Mouse (Mus musculus) spleen, postnatal 36 days (tissue): Measurements from ENCODE around the gene Dscaml1.

Source experiments
- DNase-seq, 2 experiments: peaks; one replicate each; pipeline ENCODE4 v3.0.0; 2022; ENCODE audit warnings: low spot score in 2 of 2, mixed read lengths in 1 of 2

The Dscaml1 gene

DNA sequence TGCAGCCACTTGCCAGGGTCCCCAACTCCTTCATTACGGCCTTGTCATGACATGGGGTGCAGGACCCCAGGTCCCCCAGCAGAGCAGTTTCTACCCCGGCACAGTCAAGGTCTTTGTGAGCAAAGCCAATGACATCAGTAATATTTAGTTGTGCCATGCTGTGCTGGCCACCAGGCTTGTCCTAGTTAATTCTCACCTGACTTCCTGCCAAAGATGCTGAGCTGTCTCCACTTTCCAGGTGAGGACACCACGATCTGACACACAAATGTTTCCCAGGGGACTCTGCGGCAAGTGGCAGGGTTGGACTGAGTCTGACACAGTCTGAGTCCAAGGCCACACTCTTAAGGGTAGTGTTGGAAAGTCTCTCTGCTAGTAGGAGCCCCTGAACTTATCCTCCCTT is at the start of gene Dscaml1:
Dscaml1 (plus strand) TSS at position 173 of the 400 bp plus-strand sequence.
- no peak for DNase-seq

- DNase-seq: no peak
These were observed 49.5 kb upstream of the Dscaml1 start for GRCm38 (mm10) chr9:45376883-45377282.

DNA sequence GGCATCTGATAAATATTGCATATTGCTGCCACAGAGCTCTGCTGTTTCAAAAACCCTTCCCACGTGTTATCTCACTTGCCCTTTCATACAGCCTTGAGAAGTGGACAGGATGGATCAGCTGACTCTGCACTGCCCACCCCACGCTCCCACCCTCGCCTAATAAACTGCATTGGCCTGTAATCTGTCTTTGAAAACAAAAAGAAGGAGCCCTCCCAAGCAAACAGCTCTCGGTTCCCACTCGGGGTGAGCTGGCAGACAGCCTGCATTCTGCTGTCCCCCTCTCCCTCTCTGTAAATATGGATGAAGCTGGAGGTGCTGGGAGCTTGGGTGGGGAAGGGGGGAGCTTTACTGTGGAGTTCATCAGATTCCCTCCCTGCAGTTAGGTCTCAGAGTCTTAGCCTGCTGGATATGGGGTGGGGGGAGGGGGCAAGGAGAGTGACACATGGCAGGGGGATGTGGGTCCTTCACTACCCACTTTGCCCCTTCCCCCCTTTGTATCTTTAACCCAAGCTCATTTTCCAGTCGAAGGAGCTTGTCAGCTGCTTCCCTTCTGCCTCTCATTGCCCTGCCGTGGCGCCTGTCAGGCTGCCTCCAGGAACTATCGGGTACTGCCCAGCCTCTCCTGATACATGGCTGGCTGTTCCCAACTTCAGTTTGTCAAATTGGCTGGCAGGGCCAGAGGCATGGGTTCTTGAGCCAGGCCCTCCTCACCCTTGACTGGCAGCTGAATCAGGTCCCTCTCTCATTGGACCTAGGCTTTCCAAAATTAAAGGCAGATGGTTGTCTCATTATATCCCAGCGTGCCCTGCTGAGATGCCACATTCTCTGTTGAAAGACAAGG is 45.8 kb upstream of the Dscaml1 start:
- DNase-seq: no peak

GRCm38 (mm10) chr9:45382336-45382735 is 44.1 kb upstream of the Dscaml1 start:
- DNase-seq: no peak

DNA sequence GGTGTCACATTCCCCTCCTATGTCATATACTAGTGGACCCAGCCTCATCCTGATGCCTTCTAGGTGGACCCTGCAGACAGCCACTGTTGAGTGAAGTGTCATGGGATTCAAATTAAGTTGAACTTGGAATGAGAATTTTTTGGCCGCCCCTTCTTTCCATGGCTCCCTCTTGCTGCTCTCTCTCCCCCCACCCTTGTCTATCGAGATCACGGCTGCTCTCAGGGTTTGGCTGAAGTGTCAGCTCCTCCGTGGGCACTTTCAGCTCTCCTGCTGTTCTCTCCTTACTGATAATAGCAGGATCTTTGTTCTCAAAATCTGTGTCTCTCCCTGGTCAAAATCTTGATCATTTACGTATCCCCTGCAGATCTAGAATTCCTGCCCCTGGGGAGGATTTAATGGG is 43.6 kb upstream of the Dscaml1 start:
- no peak for DNase-seq

GRCm38 (mm10) chr9:45383883-45384282 is 42.5 kb upstream of the Dscaml1 start:
- no peak for DNase-seq

GRCm38 (mm10) chr9:45386698-45387097 is 39.7 kb upstream of the Dscaml1 start:
- no peak for DNase-seq

- peak; percentile 76 to 82 for DNase-seq
These were observed 37.9 kb upstream of the Dscaml1 start for GRCm38 (mm10) chr9:45388385-45388994.

- no peak for DNase-seq
These were observed 36.8 kb upstream of the Dscaml1 start for GRCm38 (mm10) chr9:45389596-45389995.

DNA sequence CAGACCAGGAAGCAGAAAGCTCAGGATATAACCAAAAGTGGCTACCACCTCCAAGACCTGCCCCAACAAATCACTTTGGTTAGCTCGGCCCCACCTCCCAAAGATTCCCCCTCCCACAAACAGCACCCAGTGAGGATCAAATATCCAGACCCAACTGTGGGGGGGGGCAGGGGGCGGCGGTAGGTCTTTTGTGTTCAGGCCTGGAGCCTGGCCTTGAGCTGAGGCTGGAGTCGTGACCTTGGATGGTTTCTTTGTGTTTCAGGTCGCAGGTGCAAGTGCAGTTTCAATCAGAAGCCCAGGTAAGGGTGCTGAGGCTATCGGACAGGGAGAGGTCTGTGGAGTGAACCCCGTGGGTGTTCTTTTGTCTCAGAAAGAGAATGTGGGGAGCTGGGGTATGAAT is 35.1 kb upstream of the Dscaml1 start:
- DNase-seq: no peak

DNA sequence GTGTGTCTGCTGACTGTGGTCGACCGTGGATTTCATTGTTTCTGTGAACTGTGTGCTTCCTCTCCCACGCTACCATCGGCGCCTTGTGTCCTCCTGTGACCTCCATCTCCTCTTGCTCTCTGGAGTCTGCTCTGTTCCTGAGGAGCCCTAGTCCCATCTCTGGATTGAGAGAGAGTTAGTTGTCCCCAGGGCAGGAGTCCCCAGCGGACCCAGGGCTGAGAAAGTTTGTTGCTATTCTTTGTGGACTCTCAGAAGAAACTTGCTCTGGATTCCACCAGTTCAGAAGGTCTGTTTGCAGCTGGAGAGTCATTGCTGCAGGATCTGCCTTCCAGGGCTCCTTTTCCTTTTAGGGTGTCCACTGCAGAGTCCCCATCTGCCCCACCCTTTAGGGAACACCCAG is 31.2 kb upstream of the Dscaml1 start:
- DNase-seq: no peak

GRCm38 (mm10) chr9:45395796-45396195 is 30.6 kb upstream of the Dscaml1 start:
- no peak for DNase-seq

- no peak for DNase-seq
These were observed 28.1 kb upstream of the Dscaml1 start for GRCm38 (mm10) chr9:45398336-45398735.

DNA sequence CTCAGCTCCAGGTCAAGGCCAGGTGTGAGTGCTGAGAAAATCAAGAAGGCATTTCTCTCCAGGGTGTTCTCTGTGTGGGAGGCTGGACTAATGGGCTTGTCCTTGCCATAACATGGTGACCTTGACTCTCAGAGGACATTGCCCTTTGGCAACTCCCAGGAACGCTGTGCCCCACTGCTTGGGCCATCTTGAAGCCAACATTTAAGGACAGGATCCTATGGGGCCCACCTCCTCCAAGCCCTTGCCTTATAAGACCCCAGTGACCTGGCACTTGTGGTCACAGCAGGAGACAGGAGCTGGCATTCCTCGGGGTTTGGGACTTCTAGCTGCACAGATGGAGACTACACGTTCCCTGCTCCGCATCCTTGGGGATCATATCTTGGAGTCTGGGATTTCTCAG is 27.0 kb upstream of the Dscaml1 start, which contains the start of gene Fxyd2:
Fxyd2 (plus strand) TSS at position 236 of the 400 bp plus-strand sequence.
- no peak for DNase-seq

GRCm38 (mm10) chr9:45401851-45402250 is 24.6 kb upstream of the Dscaml1 start:
- DNase-seq: no peak

DNA sequence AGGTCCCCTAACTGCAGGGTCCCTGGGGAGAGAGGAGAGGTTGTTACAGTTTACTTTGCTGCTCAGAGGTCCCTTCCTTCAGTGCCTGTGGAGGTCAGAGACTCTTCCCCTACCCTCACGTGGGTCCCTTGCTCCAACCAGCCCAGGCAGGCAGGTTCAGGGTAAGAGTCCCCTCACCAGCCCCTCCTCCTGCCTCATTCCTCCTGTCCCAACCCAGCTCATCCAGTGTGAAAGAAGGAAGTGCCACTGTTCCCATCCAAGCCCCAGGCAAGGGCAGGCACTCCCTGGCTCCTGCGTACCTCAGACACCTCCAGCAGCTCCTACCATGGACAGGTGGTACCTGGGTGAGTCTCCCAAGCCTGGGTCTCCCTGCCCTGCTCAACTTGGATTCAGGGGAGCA is 23.5 kb upstream of the Dscaml1 start:
- DNase-seq: no peak

DNA sequence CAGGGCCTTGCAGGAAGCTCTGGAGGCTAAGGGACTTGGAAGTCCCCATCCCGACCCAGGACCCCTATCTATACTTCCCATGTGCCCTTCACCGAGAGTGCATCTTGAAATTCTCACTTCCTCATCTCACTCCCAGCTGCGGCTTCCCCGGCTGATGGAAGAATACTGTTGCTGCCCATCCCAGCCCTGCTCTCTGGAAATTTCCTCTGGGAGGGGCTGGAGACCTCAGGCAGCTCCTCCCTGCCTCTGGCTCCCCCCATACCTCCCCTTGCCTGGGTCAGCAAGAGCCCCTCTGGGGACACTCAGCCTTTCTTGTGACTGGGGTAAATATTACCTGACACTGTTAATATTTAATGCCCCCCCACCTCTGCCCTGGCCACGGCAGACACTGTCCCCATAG is 20.7 kb upstream of the Dscaml1 start:
- no peak for DNase-seq

- DNase-seq: no peak
These were observed 19.6 kb upstream of the Dscaml1 start for GRCm38 (mm10) chr9:45406808-45407207.

GRCm38 (mm10) chr9:45407706-45408675 is 18.4 kb upstream of the Dscaml1 start:
- DNase-seq: peak; percentile 15 to 36

- DNase-seq: no peak
These were observed 16.2 kb upstream of the Dscaml1 start for GRCm38 (mm10) chr9:45410193-45410592.

DNA sequence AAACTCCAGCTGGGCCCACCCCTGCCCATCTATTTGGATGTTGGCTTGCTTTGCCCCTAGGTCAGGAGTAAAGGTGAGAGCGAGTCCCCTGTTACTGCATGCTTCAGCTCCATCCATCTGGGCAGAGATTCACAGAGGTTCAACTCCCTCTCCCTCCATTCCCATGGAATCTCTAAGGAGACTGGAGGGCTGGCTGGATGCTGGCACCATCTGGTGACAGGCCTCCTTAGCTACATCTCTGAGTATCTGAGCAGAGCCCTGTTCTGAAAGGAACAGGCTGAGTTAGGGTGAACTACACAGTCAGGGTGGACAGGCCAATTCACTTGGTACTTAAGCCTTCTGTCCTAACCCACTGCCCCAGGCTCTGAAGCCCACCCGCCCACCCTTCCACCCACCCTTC is 15.8 kb upstream of the Dscaml1 start:
- no peak for DNase-seq

GRCm38 (mm10) chr9:45411111-45411510 is 15.3 kb upstream of the Dscaml1 start:
- no peak for DNase-seq
